Mouse (Mus musculus) brain, embryonic 14.5 days (tissue): ENCODE measurements around the gene Snd1.

ENCODE experiments used
- CTCF ChIP-seq: fragments of 200-500 bp; IDR thresholded peaks from 2 replicates; pipeline ENCODE4 v1.5.1; 2012; ENCODE audit warnings: inconsistent platforms, mild to moderate bottlenecking, moderate library complexity, borderline replicate concordance; ENCODE audit not compliant: insufficient read depth, insufficient read length; ENCODE audit errors: extremely low read depth
- POLR2A ChIP-seq: fragments of 200-500 bp; IDR thresholded peaks from 2 replicates; pipeline ENCODE4 v1.6.1; 2012; ENCODE audit warnings: mild to moderate bottlenecking, inconsistent platforms, borderline replicate concordance; ENCODE audit not compliant: poor library complexity, insufficient read depth, insufficient read length, severe bottlenecking; ENCODE audit errors: extremely low read depth

DNA sequence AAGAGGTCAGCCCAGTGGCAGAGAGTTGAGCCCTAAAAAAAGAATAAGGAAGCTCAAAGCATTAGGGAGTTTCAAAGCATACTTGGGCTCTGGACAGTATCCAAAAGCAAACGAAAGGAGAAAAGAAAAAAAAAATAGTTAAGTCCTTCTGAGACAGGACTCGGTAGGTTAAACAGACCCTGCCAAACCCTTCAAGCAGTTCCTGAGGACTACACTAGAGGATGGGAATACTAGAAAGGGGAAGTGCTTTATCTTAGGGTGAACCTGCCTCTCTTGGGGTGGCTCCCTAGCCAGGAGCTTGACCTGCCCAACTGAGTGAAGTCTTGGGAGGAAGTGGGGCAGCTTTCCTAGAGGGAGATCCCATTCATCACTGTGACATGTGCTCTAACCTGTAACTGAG is 248.1 kb downstream of the Snd1 start:
- TF ChIP-seq CTCF (no peak), POLR2A (no peak)
